Mouse (Mus musculus): ENCODE results near the gene Aldh1l1. TPM values are rescaled to one million over a fixed set of nuclear protein-coding genes. Genes with fewer than 3 reads are reported as not detected.

Gene Aldh1l1
- polyA plus RNA-seq, 1 experiment from 2014 or later = 1.2 TPM

Other genes with a start within 250 kb of the Aldh1l1 start
- not detected in 2 replicates for gene Vmn1r54, start 240.1 kb upstream of the Aldh1l1 start, polyA plus RNA-seq (2014; fragmentation: Nextera tagmentation; extraction: Ambion mirVana)
- gene BC048671, start 185.2 kb upstream of the Aldh1l1 start, polyA plus RNA-seq (2014; fragmentation: Nextera tagmentation; extraction: Ambion mirVana) = not detected in 2 replicates
- gene Chst13, start 161.2 kb upstream of the Aldh1l1 start, polyA plus RNA-seq (2014; fragmentation: Nextera tagmentation; extraction: Ambion mirVana) = 0.25 and 0.30 TPM in 2 replicates
- not detected in 2 replicates for gene Uroc1, start 153.1 kb upstream of the Aldh1l1 start, polyA plus RNA-seq (2014; fragmentation: Nextera tagmentation; extraction: Ambion mirVana)
- 5.3 and 5.6 TPM in 2 replicates for gene Zxdc, start 116.9 kb upstream of the Aldh1l1 start, polyA plus RNA-seq (2014; fragmentation: Nextera tagmentation; extraction: Ambion mirVana)
- gene Cfap100, start 57.6 kb upstream of the Aldh1l1 start, polyA plus RNA-seq (2014; fragmentation: Nextera tagmentation; extraction: Ambion mirVana) = 0.15 TPM in 1 of 2 replicates, not detected in the other
- gene Klf15, start 23.9 kb upstream of the Aldh1l1 start, polyA plus RNA-seq (2014; fragmentation: Nextera tagmentation; extraction: Ambion mirVana) = 6.0 and 6.2 TPM in 2 replicates
- gene Slc41a3, start 118.3 kb downstream of the Aldh1l1 start, polyA plus RNA-seq (2014; fragmentation: Nextera tagmentation; extraction: Ambion mirVana) = 11.1 and 12.6 TPM in 2 replicates

Data from heart, embryonic 11.5 days (tissue).